Mouse (Mus musculus): ENCODE measurements around the gene Esyt2. TPM values are rescaled to one million over a fixed set of nuclear protein-coding genes. Genes with fewer than 3 reads are reported as not detected.
A peak's percentile ranks its signal among the peaks of the same experiment; 100 is the strongest.

Esyt2 gene
- polyA plus RNA-seq, 3 experiments from 2014 or later = 42.0 to 63.3 (median 61.0) TPM

DNA sequence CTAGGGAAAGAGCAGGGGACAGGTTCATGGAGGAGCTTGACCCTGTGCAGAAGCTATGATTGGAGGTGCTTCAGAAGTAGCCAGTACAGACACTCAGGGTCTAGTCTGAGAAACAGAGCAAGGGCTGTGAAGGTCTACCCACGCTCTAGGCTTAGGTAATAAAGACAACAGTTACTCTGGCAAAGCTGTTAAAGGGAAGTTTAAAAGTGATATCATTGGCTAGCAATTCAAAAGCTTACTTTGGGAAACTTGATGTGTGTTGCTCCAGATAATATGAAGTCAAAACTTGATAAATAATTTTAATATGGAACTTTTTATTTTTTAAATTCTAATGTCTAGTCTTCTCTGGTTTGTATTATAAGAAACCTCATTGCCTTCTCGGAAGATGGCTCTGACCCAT is 86.3 kb downstream of the Esyt2 start:
- no peak for ATAC-seq

- ATAC-seq = no peak
These were observed 87.9 kb downstream of the Esyt2 start for GRCm38 (mm10) chr12:116368857-116369256.

- ATAC-seq = no peak
These were observed 102.1 kb downstream of the Esyt2 start for GRCm38 (mm10) chr12:116383101-116383500.

GRCm38 (mm10) chr12:116383995-116384394 is 103.0 kb downstream of the Esyt2 start:
- peak; percentile 56 for ATAC-seq

DNA sequence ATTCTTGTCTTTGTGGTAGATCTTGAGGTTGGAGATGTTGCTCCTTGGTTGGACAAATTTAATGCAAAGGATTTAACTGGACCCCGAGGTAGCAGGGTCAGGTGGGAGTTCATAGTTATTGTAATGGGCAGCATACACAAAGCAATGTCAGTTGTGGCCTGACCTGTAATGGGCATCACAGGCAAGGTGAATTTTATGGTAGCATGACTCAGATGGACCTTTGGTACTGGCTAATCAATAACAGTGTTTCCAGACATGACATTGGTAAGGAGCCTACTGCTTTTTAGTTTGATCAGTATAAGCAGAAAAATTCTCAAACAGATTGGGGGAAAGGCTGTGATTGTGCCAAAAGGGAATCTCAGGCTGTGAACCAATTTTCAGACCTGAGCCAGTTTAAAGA is 105.8 kb downstream of the Esyt2 start:
- no peak for ATAC-seq

DNA sequence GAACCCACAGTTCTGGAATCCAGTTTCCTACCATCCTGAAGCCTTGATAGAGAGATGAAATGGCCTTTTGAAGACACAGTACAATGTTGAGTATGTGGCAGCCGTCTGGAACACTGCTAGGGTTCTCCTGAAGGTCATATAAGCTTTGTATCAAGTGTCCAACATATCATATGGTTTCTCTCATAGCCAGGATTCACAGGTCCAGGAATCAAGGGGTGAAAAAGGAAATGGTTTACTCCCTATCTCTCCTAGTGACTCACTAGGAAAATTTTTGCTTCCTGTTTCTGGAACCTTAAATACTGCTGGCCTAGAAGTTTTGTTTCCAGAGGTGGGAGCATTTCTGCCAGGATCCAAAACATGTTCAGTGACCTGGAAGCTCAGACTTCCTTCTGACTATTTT is 108.9 kb downstream of the Esyt2 start:
- ATAC-seq = no peak

DNA sequence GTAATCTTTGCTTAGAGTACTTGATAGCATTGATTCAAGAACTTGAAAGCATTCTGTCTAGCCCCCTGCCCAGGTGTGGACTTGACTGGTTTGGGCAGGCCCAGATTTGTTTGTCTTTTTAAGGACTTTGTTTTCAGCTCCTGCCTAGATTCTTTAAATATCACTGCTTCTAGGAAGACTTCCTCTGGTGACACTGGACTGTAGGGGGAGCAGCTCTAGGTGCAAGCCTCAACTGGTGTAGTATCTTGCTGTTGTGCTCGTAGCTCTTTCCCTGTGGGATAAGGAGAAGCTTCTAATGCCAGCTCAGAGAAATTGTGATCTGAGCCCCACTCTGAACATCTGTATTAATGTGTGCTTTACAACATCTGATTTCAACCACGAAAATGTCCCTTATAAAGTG is 113.3 kb downstream of the Esyt2 start:
- no peak for ATAC-seq

GRCm38 (mm10) chr12:116395312-116395711 is 114.3 kb downstream of the Esyt2 start:
- ATAC-seq = no peak

DNA sequence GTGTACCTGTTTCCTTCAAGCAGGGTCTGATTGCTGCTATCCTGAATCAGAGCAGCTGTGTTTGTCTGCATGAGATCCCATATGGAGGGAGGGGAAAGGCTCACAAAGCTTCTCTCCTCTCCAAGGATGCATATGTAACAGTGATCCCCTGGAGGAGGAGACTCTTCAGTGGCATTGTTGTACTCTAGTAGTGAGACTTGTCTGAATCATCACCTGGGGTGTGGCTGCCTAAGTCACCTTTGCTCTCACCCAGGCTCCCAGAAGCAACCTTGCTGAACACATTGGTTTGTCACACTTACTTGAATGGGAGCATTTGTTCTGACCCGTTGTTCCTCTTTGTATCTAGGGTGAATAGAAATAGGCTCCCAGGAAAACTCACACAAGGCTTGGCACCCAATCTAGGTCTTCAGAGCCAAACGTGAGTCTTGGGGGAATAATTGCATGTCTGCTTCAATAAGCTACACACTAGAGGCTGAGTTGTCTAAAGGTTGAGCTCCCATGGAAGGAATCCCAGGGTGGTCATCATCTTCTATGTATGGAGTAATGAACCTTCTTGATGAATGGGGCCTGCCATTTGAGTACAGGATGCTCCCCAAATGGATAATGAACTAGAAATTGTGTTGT is 115.2 kb downstream of the Esyt2 start:
- no peak for ATAC-seq

- ATAC-seq = no peak
These were observed 123.2 kb downstream of the Esyt2 start for GRCm38 (mm10) chr12:116404012-116404679.

GRCm38 (mm10) chr12:116405045-116405835 is 124.2 kb downstream of the Esyt2 start, which contains the start of gene Ncapg2:
TSS of gene Ncapg2 (plus strand) at chr12:116405402.
- ATAC-seq = peak; percentile 99

DNA sequence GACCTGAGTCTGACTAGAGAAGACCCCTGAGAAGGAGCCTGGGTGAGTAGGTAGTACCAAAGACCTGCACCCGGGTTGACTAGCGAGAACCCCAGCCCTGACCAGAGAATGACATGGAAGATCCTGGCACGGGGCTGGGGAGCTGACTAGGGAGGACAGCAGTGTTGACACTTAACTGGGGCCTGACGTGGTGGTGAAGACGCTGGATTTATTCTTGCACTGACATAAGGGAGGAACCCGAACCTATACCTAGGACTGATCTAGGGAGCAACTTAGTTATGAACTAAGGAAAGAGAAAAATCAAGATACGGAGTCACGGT is 124.8 kb downstream of the Esyt2 start:
- ATAC-seq = no peak

GRCm38 (mm10) chr12:116407883-116408282 is 126.9 kb downstream of the Esyt2 start:
- ATAC-seq = no peak

GRCm38 (mm10) chr12:116414941-116415340 is 133.9 kb downstream of the Esyt2 start:
- ATAC-seq = no peak

DNA sequence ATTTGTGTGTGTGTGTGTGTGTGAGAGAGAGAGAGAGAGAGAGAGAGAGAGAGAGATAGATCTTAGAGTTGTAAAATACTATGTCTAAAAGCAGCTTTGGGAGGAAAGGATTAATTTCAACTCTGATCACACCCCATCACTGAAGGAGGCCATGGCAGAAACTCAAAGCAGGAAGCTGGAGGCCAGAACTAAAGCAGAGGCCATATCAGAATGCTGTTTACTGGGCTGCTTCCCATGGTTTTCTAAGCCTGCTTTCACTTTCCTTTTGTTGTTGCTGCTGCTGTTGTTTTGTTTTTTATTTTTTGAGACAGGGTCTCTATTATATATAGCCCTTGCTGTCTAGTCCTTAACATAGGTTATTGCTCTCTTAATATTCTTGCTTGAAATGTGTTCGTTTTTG is 135.5 kb downstream of the Esyt2 start:
- ATAC-seq = peak; percentile 75

DNA sequence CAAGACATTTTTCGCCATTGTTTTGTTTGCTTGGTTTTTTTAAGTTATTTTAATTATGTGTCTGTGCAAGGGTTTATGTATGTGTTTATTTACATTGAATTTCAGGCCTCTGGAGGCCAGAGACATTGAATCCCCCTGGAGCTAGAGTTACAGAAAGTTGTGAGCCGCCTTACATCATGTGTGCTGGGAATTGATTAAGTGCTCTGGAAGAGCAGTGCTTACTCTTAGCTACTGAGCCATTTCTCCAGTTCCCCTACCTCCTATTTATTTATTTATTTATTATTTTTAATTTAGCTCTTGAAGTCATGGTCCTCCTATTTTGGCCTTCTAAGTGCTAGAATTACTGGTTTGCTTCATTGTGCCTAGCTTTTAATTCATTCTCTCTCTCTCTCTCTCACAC is 140.7 kb downstream of the Esyt2 start:
- ATAC-seq = no peak

- no peak for ATAC-seq
These were observed 144.4 kb downstream of the Esyt2 start for GRCm38 (mm10) chr12:116425392-116425791.

DNA sequence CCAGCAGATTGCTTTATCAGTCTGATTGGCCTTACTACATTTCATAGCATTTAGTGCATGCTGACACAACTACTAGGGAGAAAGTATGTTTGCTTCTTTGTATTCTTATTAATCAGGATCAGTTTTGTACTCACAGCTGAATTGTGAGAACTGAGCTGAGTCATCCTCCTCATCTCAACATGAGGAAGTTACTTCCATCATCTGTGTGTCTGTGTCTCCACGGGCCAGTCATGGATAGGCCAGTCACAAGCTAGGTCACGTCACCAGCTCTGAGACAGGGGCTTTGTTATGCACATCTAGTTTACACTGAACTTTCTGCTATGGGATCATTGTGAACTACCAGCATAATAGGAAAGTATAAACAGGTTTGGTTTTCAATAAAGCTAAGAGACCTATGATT is 152.7 kb downstream of the Esyt2 start:
- no peak for ATAC-seq

DNA sequence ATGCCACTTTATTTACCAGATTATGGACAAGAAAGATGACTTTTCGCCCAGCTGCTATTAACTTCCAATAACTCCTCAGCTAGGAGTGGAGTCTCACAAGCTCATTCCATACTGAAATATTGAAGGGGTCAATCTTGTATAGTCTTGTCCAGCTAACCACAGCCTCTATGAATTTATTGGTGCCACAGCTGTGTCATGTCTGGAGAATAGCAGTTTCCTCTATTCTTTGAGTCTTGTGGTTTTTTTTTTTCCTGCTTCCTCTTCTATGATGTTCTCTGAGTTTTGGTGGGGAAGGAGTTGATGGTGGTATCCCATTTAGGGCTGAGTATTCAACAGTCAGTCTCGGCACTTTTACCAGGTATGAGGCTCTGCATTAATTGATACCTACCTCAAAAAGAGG is 154.2 kb downstream of the Esyt2 start:
- ATAC-seq = no peak

DNA sequence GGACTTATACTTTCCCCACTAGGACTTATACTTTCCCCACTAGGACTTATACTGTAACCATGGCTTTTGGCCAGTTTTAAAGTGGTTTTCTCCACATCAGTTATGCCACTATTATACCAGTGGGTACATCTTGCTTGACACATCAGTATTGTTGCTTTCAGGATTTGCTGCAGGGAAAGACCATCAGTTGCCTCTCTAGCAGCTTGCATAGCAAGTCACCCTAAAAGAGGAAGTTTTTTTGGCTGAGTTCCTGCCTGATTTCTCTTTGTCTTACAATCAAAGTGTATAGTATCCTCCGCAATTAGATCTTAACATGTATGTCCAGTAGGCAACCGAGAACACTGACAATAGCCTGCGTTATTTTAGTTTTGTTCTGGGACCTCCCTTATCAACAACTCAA is 155.1 kb downstream of the Esyt2 start:
- no peak for ATAC-seq

DNA sequence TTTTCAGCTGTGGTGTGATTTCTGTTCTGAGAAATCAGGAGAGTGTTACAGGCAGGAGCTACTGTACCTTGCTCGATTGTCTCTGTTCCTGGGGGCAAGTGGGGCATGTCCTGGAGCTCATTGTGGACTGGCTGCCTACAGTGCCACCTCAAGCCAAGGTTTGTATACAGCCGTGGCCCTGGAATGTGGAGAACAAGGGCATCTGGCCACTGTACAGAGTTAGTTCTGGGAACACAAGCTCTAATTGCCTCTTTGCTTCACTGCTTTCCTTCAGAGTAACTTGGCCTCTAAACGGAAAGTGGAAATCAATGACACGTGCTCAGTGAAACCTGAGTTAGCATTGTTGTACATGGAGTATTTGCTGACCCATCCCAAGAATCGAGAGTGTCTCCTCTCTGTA is 157.6 kb downstream of the Esyt2 start:
- no peak for ATAC-seq
